Mouse (Mus musculus) ES-E14 (cell line): Measurements from ENCODE around the gene Magi2.

Experiments
- HCFC1 ChIP-seq: IDR thresholded peaks from 2 replicates; pipeline ENCODE4 v1.6.1; 2012; ENCODE audit warnings: low read length, inconsistent platforms, borderline replicate concordance; ENCODE audit not compliant: insufficient read depth
- MAFK ChIP-seq: IDR thresholded peaks from 2 replicates; pipeline ENCODE4 v1.6.1; 2014; ENCODE audit warnings: mild to moderate bottlenecking, low read depth, low read length, inconsistent platforms; ENCODE audit not compliant: insufficient read depth
- ZC3H11A ChIP-seq: IDR thresholded peaks from 2 replicates; pipeline ENCODE4 v1.6.1; 2012; ENCODE audit warnings: low read depth, mild to moderate bottlenecking, inconsistent platforms, low read length, borderline replicate concordance

DNA sequence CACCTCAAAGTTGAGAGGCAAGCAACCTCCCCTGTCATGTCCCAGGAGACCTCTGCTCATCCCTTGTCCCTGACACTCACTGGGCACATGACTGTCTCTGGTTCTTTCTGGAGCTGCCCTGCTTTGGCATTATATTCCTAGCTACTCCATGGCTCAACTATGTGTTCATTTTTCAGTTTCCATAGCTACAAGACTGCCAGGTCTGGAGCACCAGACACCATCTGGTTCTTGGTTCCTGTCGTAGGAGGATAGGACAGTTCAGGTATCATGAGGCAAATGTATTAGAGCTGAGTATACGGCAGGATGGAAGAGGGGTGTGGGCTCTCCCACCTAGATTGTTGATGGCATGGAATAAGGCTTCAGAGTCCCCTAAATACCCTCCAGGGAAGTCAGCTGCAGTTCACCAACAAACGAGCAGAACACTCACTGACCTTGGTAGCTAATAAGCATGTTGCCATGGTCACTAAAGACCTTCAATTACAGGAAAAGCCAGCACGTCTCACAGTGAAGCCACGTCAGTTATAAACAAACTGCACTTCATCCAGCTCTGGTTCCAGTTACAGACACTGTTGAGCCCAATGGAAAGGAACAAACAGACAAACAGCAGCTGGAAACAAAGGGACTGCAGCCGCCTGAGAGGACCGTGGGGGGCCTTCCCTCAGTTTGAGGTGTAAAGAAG lies 1449.5 kb downstream of the Magi2 start:
- TF ChIP-seq HCFC1 (no peak), MAFK (no peak), ZC3H11A (no peak)
